Mouse (Mus musculus) stomach, postnatal 0 days (tissue): ENCODE data around the gene Osbpl8. TPM values are rescaled to one million over a fixed set of nuclear protein-coding genes. Genes with fewer than 3 reads are reported as not detected.

Experiments
- ATAC-seq: fragments of 200-750 bp; cut with Nextera tagmentation; 2 replicates; pipeline ENCODE4 v1.8.0; 2017; ENCODE audit not compliant: low FRiP score, low TSS enrichment
- DNase-seq: peaks from one replicate; pipeline ENCODE4 v3.0.0-alpha.2; 2016; ENCODE audit warnings: low spot score
- H3K27ac ChIP-seq: fragments of 300-500 bp; sonication (generic); replicated peaks from 2 replicates; pipeline ENCODE4 v1.5.1; 2014; ENCODE audit warnings: mild to moderate bottlenecking, control low read depth
- H3K27me3 ChIP-seq: fragments of 300-500 bp; sonication (generic); 2 replicates; pipeline ENCODE4 v1.6.1; 2014; ENCODE audit warnings: low read length; ENCODE audit not compliant: control insufficient read depth, insufficient read depth
- H3K36me3 ChIP-seq: fragments of 300-500 bp; sonication (generic); 2 replicates; pipeline ENCODE4 v1.6.1; 2014; ENCODE audit warnings: low read length, mixed read lengths; ENCODE audit not compliant: control insufficient read depth, insufficient read depth
- H3K4me1 ChIP-seq: fragments of 300-500 bp; sonication (generic); replicated peaks from 2 replicates; pipeline ENCODE4 v1.6.1; 2014; ENCODE audit warnings: antibody characterized with exemption; ENCODE audit not compliant: control insufficient read depth, insufficient read depth
- H3K4me2 ChIP-seq: fragments of 300-500 bp; sonication (generic); replicated peaks from 2 replicates; pipeline ENCODE4 v1.6.1; 2014; ENCODE audit warnings: low read depth, mild to moderate bottlenecking, control low read depth, moderate library complexity
- H3K4me3 ChIP-seq: fragments of 300-500 bp; sonication (generic); 2 replicates; pipeline ENCODE4 v1.5.1; 2014; ENCODE audit warnings: low read depth, low read length, control low read depth
- H3K9ac ChIP-seq: fragments of 300-500 bp; sonication (generic); 2 replicates; pipeline ENCODE4 v1.6.1; 2014; ENCODE audit warnings: mild to moderate bottlenecking, low read length, control low read depth, mixed read lengths
- H3K9me3 ChIP-seq: fragments of 300-500 bp; sonication (generic); 2 replicates; pipeline ENCODE4 v1.6.1; 2016; ENCODE audit warnings: low read length; ENCODE audit not compliant: control insufficient read depth
- CTCF ChIP-seq: IDR thresholded peaks from 2 replicates; pipeline ENCODE4 v1.5.1; 2016; ENCODE audit warnings: antibody characterized with exemption, low read depth, mild to moderate bottlenecking, moderate library complexity
- EP300 ChIP-seq: optimal IDR thresholded peaks from 2 replicates; pipeline ENCODE3; 2016; ENCODE audit warnings: antibody characterized with exemption
- WGBS: fragments of 180-500 bp; shearing (Covaris S2); extraction: QIAGEN DNeasy Blood & Tissue Kit; methylation state at CpG from one replicate; pipeline ENCODE4 v1.1.7; 2014; 5-methylcytosine and 5-hydroxymethylcytosine counted together
- polyA plus RNA-seq: library from polyadenylated mRNA; unstranded; fragments of >200 nt; fragmentation: Nextera tagmentation; extraction: Ambion mirVana; gene quantifications from 2 replicates; pipeline ENCODE4 v1.2.1, GENCODE M21; 2015

The Osbpl8 gene
- polyA plus RNA-seq, 1 experiment from 2014 or later: 5.1 TPM

- Histone ChIP-seq H3K36me3 (no peaks in the 10 kb centered on the region), H3K4me1 (no peaks in the 10 kb centered on the region), H3K27ac (no peak overlapping the region), H3K4me2 (no peak overlapping the region), H3K4me3 (no peak overlapping the region), H3K27me3 (no peaks in the 10 kb centered on the region), H3K9ac (no peak overlapping the region), H3K9me3 (no peaks in the 10 kb centered on the region)
- ATAC-seq: no peak
- DNase-seq: no peak
- 82% methylated on average over 29 of the region's 29 CpGs for WGBS
- TF ChIP-seq CTCF: no peak
- TF ChIP-seq EP300: no peak
These were observed 8.0 kb upstream of the Osbpl8 start for GRCm38 (mm10) chr10:111156394-111157190.

GRCm38 (mm10) chr10:111157241-111157659, 7.3 kb upstream of the Osbpl8 start:
- no peak overlapping the region for H3K27ac ChIP-seq
- no peaks in the 10 kb centered on the region for H3K36me3 ChIP-seq
- 80% methylated on average over 7 of the region's 7 CpGs for WGBS
- no peak overlapping the region for H3K4me3 ChIP-seq
- H3K27me3 ChIP-seq: no peaks in the 10 kb centered on the region
- no peaks in the 10 kb centered on the region for H3K9me3 ChIP-seq
- DNase-seq (no peak), ATAC-seq (no peak)
- no peaks in the 10 kb centered on the region for H3K4me1 ChIP-seq
- H3K4me2 ChIP-seq: no peak overlapping the region
- TF ChIP-seq CTCF: no peak
- TF ChIP-seq EP300: no peak
- H3K9ac ChIP-seq: no peak overlapping the region

- DNase-seq (no peak), ATAC-seq (no peak)
- Histone ChIP-seq H3K27ac (no peak overlapping the region), H3K9me3 (no peaks in the 10 kb centered on the region), H3K36me3 (no peaks in the 10 kb centered on the region), H3K4me1 (no peaks in the 10 kb centered on the region), H3K27me3 (no peaks in the 10 kb centered on the region), H3K4me3 (no peak overlapping the region), H3K4me2 (no peak overlapping the region), H3K9ac (no peak overlapping the region)
- WGBS: 80% methylated on average over 5 of the region's 5 CpGs
- no peak for TF ChIP-seq CTCF
These were observed 4.6 kb upstream of the Osbpl8 start for GRCm38 (mm10) chr10:111159789-111160522.

- Histone ChIP-seq H3K27ac (no peak overlapping the region), H3K4me1 (no peaks in the 10 kb centered on the region), H3K9me3 (no peaks in the 10 kb centered on the region), H3K27me3 (no peaks in the 10 kb centered on the region), H3K9ac (no peak overlapping the region), H3K4me3 (no peak overlapping the region), H3K36me3 (no peaks in the 10 kb centered on the region), H3K4me2 (no peak overlapping the region)
- WGBS: 88% methylated on average over 3 of the region's 3 CpGs
- ATAC-seq (no peak), DNase-seq (no peak)
- TF ChIP-seq EP300 (no peak), CTCF (no peak)
These were observed 4.0 kb upstream of the Osbpl8 start for GRCm38 (mm10) chr10:111160540-111160939.

GRCm38 (mm10) chr10:111161373-111161772, 3.2 kb upstream of the Osbpl8 start:
- H3K4me3 ChIP-seq: no peak overlapping the region
- no peaks in the 10 kb centered on the region for H3K36me3 ChIP-seq
- ATAC-seq: no peak
- no peaks in the 10 kb centered on the region for H3K4me1 ChIP-seq
- no peak overlapping the region for H3K27ac ChIP-seq
- DNase-seq: no peak
- WGBS: 88% methylated on average over 6 of the region's 6 CpGs
- TF ChIP-seq CTCF: no peak
- TF ChIP-seq EP300: no peak
- no peaks in the 10 kb centered on the region for H3K27me3 ChIP-seq
- H3K9me3 ChIP-seq: no peaks in the 10 kb centered on the region
- H3K9ac ChIP-seq: no peak overlapping the region
- no peak overlapping the region for H3K4me2 ChIP-seq

GRCm38 (mm10) chr10:111163025-111163424, 1.5 kb upstream of the Osbpl8 start:
- Histone ChIP-seq H3K9ac (no peak overlapping the region), H3K4me1 (no peaks in the 10 kb centered on the region), H3K9me3 (no peaks in the 10 kb centered on the region), H3K27ac (no peak overlapping the region), H3K36me3 (no peaks in the 10 kb centered on the region), H3K4me3 (no peak overlapping the region), H3K4me2 (no peak overlapping the region), H3K27me3 (no peaks in the 10 kb centered on the region)
- TF ChIP-seq CTCF: no peak
- TF ChIP-seq EP300: no peak
- no peak for DNase-seq
- 63% methylated on average over 3 of the region's 3 CpGs for WGBS
- no peak for ATAC-seq
